Comparison of ENCODE assay signal across 7 mouse cellular contexts in the genomic region with DNA sequence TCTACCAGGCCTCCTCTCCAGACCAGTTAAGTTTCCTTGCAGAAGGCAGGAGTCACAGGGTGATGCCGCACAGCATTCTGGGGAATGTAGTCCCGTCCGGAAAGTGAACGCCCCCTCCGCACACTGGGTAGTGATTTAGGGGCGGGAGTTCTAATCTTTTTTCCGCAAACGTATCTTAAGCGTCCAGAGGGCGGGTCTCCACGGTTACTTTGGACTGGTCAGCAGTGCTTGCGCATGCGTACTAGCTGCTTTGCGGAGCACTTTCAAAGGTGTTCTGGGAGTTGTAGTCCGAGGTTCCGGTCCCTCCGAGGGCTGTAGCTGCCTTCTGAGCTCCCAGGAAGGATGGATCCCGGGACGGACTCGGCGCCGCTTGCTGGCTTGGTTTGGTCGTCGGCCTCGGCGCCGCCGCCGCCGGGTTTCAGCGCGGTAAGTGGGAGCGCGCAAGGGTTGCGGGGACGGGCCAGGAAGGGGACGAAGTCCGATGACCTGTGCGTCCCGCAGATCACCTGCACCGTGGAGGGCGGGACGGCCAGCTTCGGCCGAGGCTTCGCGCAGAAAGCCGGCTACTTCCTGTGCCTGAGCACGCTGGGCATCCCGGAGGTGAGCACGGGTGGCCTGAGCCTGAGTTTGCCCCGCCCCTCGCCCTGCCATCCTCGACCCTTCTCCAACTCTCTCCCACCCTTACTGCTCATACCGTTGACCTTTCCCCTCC. TPM values are rescaled to one million over a fixed set of nuclear protein-coding genes. Genes with fewer than 3 reads are reported as not detected.
DNase-seq lines count a peak whose midpoint lies in the region; ATAC-seq and TF ChIP-seq lines count a peak whose summit lies in the region.

TSS of gene Mvb12a (plus strand) at position 291 of the 712 bp plus-strand sequence.

- H3K9me3 ChIP-seq in embryonic facial prominence, embryonic 10.5 days, result no peaks in the 10 kb centered on the region
- no peaks in the 10 kb centered on the region for H3K9me3 ChIP-seq in intestine, postnatal 0 days (ENCODE audit: control insufficient read depth)
- H3K9me3 ChIP-seq in midbrain, embryonic 12.5 days, result no peaks in the 10 kb centered on the region

- H3K4me3 ChIP-seq in embryonic facial prominence, embryonic 10.5 days, result peak within 1 kb of the TSS; percentile 84
- peak within 1 kb of the TSS; percentile 87 for H3K4me3 ChIP-seq in intestine, postnatal 0 days (ENCODE audit: low read depth, low read length)
- H3K4me3 ChIP-seq in midbrain, embryonic 12.5 days, result peak within 1 kb of the TSS; percentile 89
- H3K4me3 ChIP-seq in small intestine, adult 2 months (ENCODE audit: low read depth, low read length), result peak within 1 kb of the TSS; percentile 82

- peak; percentile 94 for ATAC-seq in intestine, postnatal 0 days
- ATAC-seq in midbrain, embryonic 12.5 days (ENCODE audit: low FRiP score, low read depth), result peak; percentile 96

- H3K27me3 ChIP-seq in embryonic facial prominence, embryonic 10.5 days (replicated peaks; ENCODE audit: low read depth, poor library complexity, severe bottlenecking), result peaks cover 17% of the 10 kb centered on the region
- H3K27me3 ChIP-seq in intestine, postnatal 0 days (replicated peaks; ENCODE audit: control insufficient read depth, insufficient read depth, low read length), result no peaks in the 10 kb centered on the region
- peaks cover 17% of the 10 kb centered on the region for H3K27me3 ChIP-seq in midbrain, embryonic 12.5 days
- H3K27me3 ChIP-seq in small intestine, adult 2 months (ENCODE audit: control insufficient read depth, insufficient read depth, low read length), result no peaks in the 10 kb centered on the region

- TF ChIP-seq POLR2A in small intestine, adult 2 months (IDR thresholded peaks at IDR 0.05; ENCODE audit: low read depth, low read length), result peak; percentile 65; the same call in 1 of the 2 replicates

- under 1% methylated on average over 55 of the region's 55 CpGs for WGBS in embryonic facial prominence, embryonic 10.5 days
- under 1% methylated on average over 53 of the region's 55 CpGs for WGBS in intestine, postnatal 0 days
- WGBS in midbrain, embryonic 12.5 days, result under 1% methylated on average over 47 of the region's 55 CpGs
- WGBS in small intestine, adult 2 months, result under 1% methylated on average over 55 of the region's 55 CpGs

- intact Hi-C loops in left cerebral cortex, postnatal 4 days (cut with DNase I), result no loop called here

- peak within 1 kb of the TSS; percentile 60 for H3K9ac ChIP-seq in intestine, postnatal 0 days (ENCODE audit: low read depth, low read length)
- peak within 1 kb of the TSS; percentile 81 for H3K9ac ChIP-seq in midbrain, embryonic 12.5 days (replicated peaks)

- H3K36me3 ChIP-seq in embryonic facial prominence, embryonic 10.5 days (replicated peaks), result peaks cover 27% of the 10 kb centered on the region
- H3K36me3 ChIP-seq in intestine, postnatal 0 days (ENCODE audit: control insufficient read depth, insufficient read depth), result peaks cover 24% of the 10 kb centered on the region; the same call in 1 of the 2 replicates
- peaks cover 20% of the 10 kb centered on the region for H3K36me3 ChIP-seq in midbrain, embryonic 12.5 days
- H3K36me3 ChIP-seq in small intestine, adult 2 months (ENCODE audit: control insufficient read depth, insufficient read depth, low read length), result peaks cover 23% of the 10 kb centered on the region

- peak; percentile 95 for DNase-seq in adrenal gland, postnatal 10 days
- peak; percentile 96 for DNase-seq in embryonic facial prominence, embryonic 10.5 days (ENCODE audit: low spot score)
- DNase-seq in gonadal fat pad, adult 2 months (ENCODE audit: low read depth), result peak; percentile 97
- DNase-seq in left cerebral cortex, postnatal 4 days, result peak; percentile 98

- peak within 1 kb of the TSS; percentile 82 for H3K27ac ChIP-seq in embryonic facial prominence, embryonic 10.5 days (replicated peaks)
- H3K27ac ChIP-seq in intestine, postnatal 0 days (ENCODE audit: low read depth, low read length), result peak within 1 kb of the TSS; percentile 88
- H3K27ac ChIP-seq in midbrain, embryonic 12.5 days (replicated peaks), result peak within 1 kb of the TSS; percentile 67
- H3K27ac ChIP-seq in small intestine, adult 2 months (ENCODE audit: insufficient read depth, low read depth, low read length), result peak within 1 kb of the TSS; percentile 76

- H3K4me1 ChIP-seq in embryonic facial prominence, embryonic 10.5 days, result peaks cover 17% of the 10 kb centered on the region
- H3K4me1 ChIP-seq in intestine, postnatal 0 days (replicated peaks; ENCODE audit: control insufficient read depth, insufficient read depth, low read length), result 0 out of 2 replicates have a peak, but pooled peaks cover 6% of the 10 kb centered on the region
- H3K4me1 ChIP-seq in midbrain, embryonic 12.5 days, result peaks cover 11% of the 10 kb centered on the region
- peaks cover 9% of the 10 kb centered on the region for H3K4me1 ChIP-seq in small intestine, adult 2 months (ENCODE audit: control insufficient read depth, insufficient read depth, insufficient read length, low read length)

- TF ChIP-seq CTCF in intestine, postnatal 0 days (IDR thresholded peaks at IDR 0.05; ENCODE audit: low read depth), result 0 out of 2 replicates have a peak, but pooled peaks have one; percentile 1
- no peak for TF ChIP-seq CTCF in small intestine, adult 2 months (IDR thresholded peaks at IDR 0.05; ENCODE audit: extremely low read depth, insufficient read length, insufficient replicate concordance, low read depth, low read length)

- peak within 1 kb of the TSS; percentile 92 for H3K4me2 ChIP-seq in intestine, postnatal 0 days (replicated peaks; ENCODE audit: low read depth)
- H3K4me2 ChIP-seq in midbrain, embryonic 12.5 days (replicated peaks), result peak within 1 kb of the TSS; percentile 94

RNA-seq across cellular contexts. Expression of gene Mvb12a, which starts in this region (rescaled TPM):
- 10 to 100 TPM; 61.9 to 63.5 TPM for total RNA-seq in adrenal gland, postnatal 10 days (2021)
- polyA plus RNA-seq in embryonic facial prominence, embryonic 10.5 days (2016; fragmentation: Nextera tagmentation; extraction: Ambion mirVana), result 76.9 and 80.7 TPM in 2 replicates
- polyA plus RNA-seq in gonadal fat pad, adult 2 months (2012; rRNA removed), result 144 and 146 TPM in 2 replicates
- polyA plus RNA-seq in intestine, postnatal 0 days (2015; fragmentation: Nextera tagmentation; extraction: Ambion mirVana), result 133 and 143 TPM in 2 replicates
- 10 to 100 TPM; 37.4 to 40.7 TPM for total RNA-seq in left cerebral cortex, postnatal 4 days (2021)
- 54.0 and 57.0 TPM in 2 replicates for polyA plus RNA-seq in midbrain, embryonic 12.5 days (2016; fragmentation: Nextera tagmentation; extraction: Ambion mirVana)
- polyA plus RNA-seq in small intestine, adult 2 months (2012; rRNA removed), result 180 and 251 TPM in 2 replicates

Comparison
In these comparisons a context has a peak if more than half of its experiments do, and no peak if none do; other contexts are left out.
1. Peak in every context shown above with its lines: DNase-seq, ATAC-seq, H3K4me3 ChIP-seq and H3K27ac ChIP-seq.